Mouse (Mus musculus) G1E (cell line): Measurements from ENCODE around the gene Akna. TPM values are rescaled to one million over a fixed set of nuclear protein-coding genes. Genes with fewer than 3 reads are reported as not detected.

Source experiments
- ATAC-seq: 2 replicates; pipeline ENCODE4 v1.8.0; 2016; ENCODE audit warnings: mild to moderate bottlenecking; ENCODE audit not compliant: insufficient number of reproducible peaks, poor library complexity, low FRiP score, severe bottlenecking; ENCODE audit errors: extremely low read depth
- DNase-seq: peaks from one replicate; pipeline ENCODE4 v3.0.0; 2012; ENCODE audit warnings: low spot score
- H3K27me3 ChIP-seq: 2 replicates; pipeline ENCODE4 v1.6.1; 2012; ENCODE audit warnings: mild to moderate bottlenecking, low read length, inconsistent platforms; ENCODE audit not compliant: insufficient read depth
- H3K36me3 ChIP-seq: replicated peaks from 2 replicates; pipeline ENCODE3; 2012; ENCODE audit warnings: mild to moderate bottlenecking, inconsistent platforms
- H3K4me1 ChIP-seq: 2 replicates; pipeline ENCODE4 v1.6.1; 2012; ENCODE audit warnings: low read depth, low read length, inconsistent platforms, mixed read lengths; ENCODE audit not compliant: insufficient read depth
- H3K4me3 ChIP-seq: 2 replicates; pipeline ENCODE4 v1.5.1; 2012; ENCODE audit warnings: low read depth, mild to moderate bottlenecking, inconsistent platforms, low read length, moderate library complexity, mixed read lengths
- H3K9me3 ChIP-seq: replicated peaks from 2 replicates; pipeline ENCODE4 v1.6.1; 2012; ENCODE audit warnings: inconsistent platforms
- CTCF ChIP-seq: IDR thresholded peaks from 2 replicates; pipeline ENCODE4 v1.5.1; 2012; ENCODE audit warnings: low read depth, low read length, inconsistent platforms, mixed read lengths
- GATA1 ChIP-seq: IDR thresholded peaks from 2 replicates; pipeline ENCODE4 v1.6.1; 2012; ENCODE audit warnings: borderline replicate concordance, low read length, inconsistent platforms, mixed read lengths
- GATA2 ChIP-seq: IDR thresholded peaks from 2 replicates; pipeline ENCODE4 v1.6.1; 2012; ENCODE audit warnings: low read depth, low read length, inconsistent platforms, borderline replicate concordance
- POLR2AphosphoS5 ChIP-seq: IDR thresholded peaks from 2 replicates; pipeline ENCODE4 v1.6.1; 2012; ENCODE audit warnings: low read depth, low read length, inconsistent platforms; ENCODE audit not compliant: insufficient replicate concordance
- TAL1 ChIP-seq: conservative IDR thresholded peaks from 2 replicates; pipeline ENCODE4 v1.6.1; 2012; ENCODE audit warnings: low read depth, low read length, inconsistent platforms, mixed read lengths
- polyA plus RNA-seq: library from polyadenylated mRNA; stranded (reverse); fragments of >175 nt; gene quantifications from 2 replicates; pipeline ENCODE4 v1.2.3, GENCODE M21; 2012
- total RNA-seq, 2 experiments: library from RNA; stranded (forward) in 1 of 2; stranded (reverse) in 1 of 2; fragments of 200-1000 nt in 1 of 2; fragments of >200 nt in 1 of 2; fragmentation: Nextera tagmentation in 1 of 2; gene quantifications; 2 replicates each; pipeline ENCODE4 v1.2.3; 2014 to 2017

Akna gene
- total and polyA plus RNA-seq, 3 experiments, result 0.01 to 1.1 (median 0.11) TPM

- no peaks in the 10 kb centered on the region for H3K4me1 ChIP-seq
- peaks cover 96% of the 10 kb centered on the region for H3K9me3 ChIP-seq
- ATAC-seq, result no peak
- no peak for DNase-seq
- no peak for TF ChIP-seq CTCF
- TF ChIP-seq GATA2, result no peak
- H3K4me3 ChIP-seq, result no peak overlapping the region
- no peaks in the 10 kb centered on the region for H3K36me3 ChIP-seq
- H3K27me3 ChIP-seq, result no peaks in the 10 kb centered on the region
Measured at GRCm38 (mm10) chr4:63399691-63400270, 3.4 kb downstream of the Akna start.

DNA sequence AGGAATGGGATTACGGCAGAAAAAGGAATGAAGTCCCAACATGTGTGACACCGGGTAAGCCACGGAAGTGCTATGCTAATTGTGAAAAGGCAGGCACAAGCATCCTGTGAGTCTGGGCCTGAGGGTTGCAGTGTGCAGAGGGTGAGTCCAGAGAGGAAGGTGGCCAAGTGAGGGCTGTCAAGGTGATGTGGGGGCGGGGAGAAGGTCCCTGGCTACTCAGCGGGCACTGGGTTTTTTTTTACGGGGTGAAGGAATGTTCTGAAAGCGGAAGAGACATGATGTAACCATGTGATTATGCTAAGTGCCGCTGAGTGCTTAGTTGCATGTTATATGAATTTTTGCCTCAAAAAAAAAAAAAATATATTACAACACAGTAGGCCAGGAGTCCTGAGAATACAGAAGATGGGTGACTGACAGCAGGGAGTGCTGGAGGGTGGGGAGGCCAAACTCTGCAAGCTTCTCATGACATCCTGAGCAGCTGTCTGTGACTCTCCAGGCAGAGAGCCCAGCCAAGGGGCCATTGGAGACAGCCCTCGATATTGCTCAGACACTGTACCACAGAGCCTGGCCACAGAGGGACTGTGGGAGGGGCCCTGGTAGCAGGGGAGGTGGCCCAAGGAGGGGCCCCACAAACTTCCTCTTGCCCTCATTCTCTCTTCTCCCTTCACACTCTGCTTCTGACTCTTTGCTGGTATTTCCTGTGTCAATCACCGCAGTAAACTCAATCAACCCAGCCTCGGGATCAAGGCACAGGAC lies 4.1 kb downstream of the Akna start:
- TF ChIP-seq POLR2AphosphoS5 (no peak), TAL1 (no peak), GATA1 (no peak), GATA2 (no peak), CTCF (no peak)
- Histone ChIP-seq H3K9me3 (peaks cover 96% of the 10 kb centered on the region), H3K4me3 (no peak overlapping the region), H3K27me3 (no peaks in the 10 kb centered on the region), H3K4me1 (no peaks in the 10 kb centered on the region), H3K36me3 (no peaks in the 10 kb centered on the region)
- DNase-seq (no peak), ATAC-seq (no peak)

DNA sequence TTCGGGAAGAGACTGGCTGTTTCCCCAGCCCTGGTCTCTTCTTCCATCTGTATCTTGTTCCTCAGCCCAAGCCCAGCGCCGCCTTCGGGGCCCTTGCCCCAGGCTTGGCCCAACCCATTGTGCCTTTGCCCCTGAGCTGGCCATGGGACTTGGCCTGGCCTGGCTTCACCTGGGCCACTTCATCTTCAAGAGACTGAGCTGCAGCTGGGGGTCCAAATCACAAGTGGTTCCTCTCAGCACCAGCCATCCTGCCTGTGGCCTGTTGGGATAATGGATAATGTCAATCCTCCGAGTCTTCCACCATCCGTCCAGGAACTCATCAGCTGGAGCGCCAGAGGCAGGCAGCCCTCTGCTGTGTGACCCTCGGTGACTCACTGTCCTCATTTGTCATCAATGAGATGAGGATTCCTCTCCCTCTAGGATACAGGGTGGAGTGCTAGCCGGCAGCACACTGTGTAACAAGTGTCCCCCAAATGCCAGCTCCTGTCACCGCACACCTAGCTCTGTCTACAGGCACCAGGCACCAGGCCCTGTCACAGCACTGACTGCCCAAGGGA lies 5.1 kb downstream of the Akna start:
- ATAC-seq, result no peak
- peaks cover 95% of the 10 kb centered on the region for H3K9me3 ChIP-seq

GRCm38 (mm10) chr4:63391322-63391721 lies 11.8 kb downstream of the Akna start:
- Histone ChIP-seq H3K27me3 (no peaks in the 10 kb centered on the region), H3K4me1 (no peaks in the 10 kb centered on the region), H3K36me3 (no peaks in the 10 kb centered on the region), H3K4me3 (no peak overlapping the region), H3K9me3 (peaks cover 90% of the 10 kb centered on the region)
- no peak for ATAC-seq
- no peak for TF ChIP-seq POLR2AphosphoS5
- no peak for TF ChIP-seq CTCF
- no peak for TF ChIP-seq GATA1
- no peak for TF ChIP-seq GATA2
- no peak for TF ChIP-seq TAL1
- no peak for DNase-seq

More for the DNA sequence above, 5.1 kb downstream of the Akna start:
- H3K36me3 ChIP-seq, result no peaks in the 10 kb centered on the region
- no peak for DNase-seq
- TF ChIP-seq GATA2, result no peak
- no peak for TF ChIP-seq TAL1
- no peak for TF ChIP-seq POLR2AphosphoS5
- TF ChIP-seq GATA1, result no peak
- TF ChIP-seq CTCF, result no peak
- H3K4me1 ChIP-seq, result no peaks in the 10 kb centered on the region
- no peak overlapping the region for H3K4me3 ChIP-seq
- H3K27me3 ChIP-seq, result no peaks in the 10 kb centered on the region

- Histone ChIP-seq H3K4me3 (no peak overlapping the region), H3K36me3 (no peaks in the 10 kb centered on the region), H3K27me3 (no peaks in the 10 kb centered on the region), H3K9me3 (peaks cover 86% of the 10 kb centered on the region), H3K4me1 (no peaks in the 10 kb centered on the region)
- DNase-seq, result no peak
- TF ChIP-seq GATA2, result no peak
- TF ChIP-seq POLR2AphosphoS5, result no peak
- no peak for TF ChIP-seq CTCF
- no peak for TF ChIP-seq GATA1
- no peak for TF ChIP-seq TAL1
- ATAC-seq, result no peak
Measured at GRCm38 (mm10) chr4:63389887-63390528, 13.1 kb downstream of the Akna start.
